Mouse (Mus musculus) fat pad, adult 2 months (tissue): ENCODE data around the gene Slc22a18.

Experiments used
- DNase-seq: peaks from one replicate; pipeline ENCODE4 v3.0.0-alpha.2; 2011; ENCODE audit warnings: low read depth, low spot score; ENCODE audit errors: extremely low read depth

Slc22a18 gene

DNA sequence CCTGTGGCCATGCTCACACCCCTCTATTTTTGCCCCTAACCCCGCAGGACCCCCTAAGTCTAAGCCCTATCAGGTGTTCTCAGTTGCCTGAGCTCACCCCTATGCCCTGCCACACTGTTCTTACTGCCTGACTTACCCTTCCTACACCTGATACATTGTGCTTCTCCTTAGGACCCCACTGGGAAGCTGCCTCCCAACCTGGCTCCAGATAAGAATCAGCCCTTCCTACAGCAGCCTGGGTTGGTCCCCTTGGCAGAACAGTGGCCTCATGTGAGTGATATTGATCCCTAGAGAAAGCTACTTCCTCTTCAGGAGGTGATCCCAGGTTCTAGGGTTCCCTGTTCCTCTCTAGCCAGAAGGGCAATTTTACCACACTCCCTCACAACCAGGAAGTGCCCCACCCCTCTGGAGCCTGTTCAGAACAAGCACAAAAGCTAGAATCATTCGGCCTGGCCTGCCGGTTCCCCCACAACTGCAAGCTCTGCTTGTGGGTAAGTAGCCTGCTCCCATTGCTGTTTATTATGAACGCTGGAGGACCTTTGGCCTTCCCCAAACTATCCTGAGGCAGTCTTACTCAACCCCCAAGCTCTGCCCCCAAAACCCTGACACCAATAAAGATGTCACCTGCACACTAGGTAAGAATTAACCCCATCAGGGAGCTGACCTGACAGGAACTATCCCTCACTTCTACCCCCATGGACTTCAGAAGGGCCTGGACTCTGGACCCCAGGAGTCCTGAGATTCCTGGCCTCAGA is at the start of gene Slc22a18:
TSS of gene Slc22a18 (plus strand) at position 390 of the 755 bp plus-strand sequence.
- no peak for DNase-seq

GRCm38 (mm10) chr7:143428142-143428813 is 45.3 kb upstream of the Slc22a18 start:
- no peak for DNase-seq

DNA sequence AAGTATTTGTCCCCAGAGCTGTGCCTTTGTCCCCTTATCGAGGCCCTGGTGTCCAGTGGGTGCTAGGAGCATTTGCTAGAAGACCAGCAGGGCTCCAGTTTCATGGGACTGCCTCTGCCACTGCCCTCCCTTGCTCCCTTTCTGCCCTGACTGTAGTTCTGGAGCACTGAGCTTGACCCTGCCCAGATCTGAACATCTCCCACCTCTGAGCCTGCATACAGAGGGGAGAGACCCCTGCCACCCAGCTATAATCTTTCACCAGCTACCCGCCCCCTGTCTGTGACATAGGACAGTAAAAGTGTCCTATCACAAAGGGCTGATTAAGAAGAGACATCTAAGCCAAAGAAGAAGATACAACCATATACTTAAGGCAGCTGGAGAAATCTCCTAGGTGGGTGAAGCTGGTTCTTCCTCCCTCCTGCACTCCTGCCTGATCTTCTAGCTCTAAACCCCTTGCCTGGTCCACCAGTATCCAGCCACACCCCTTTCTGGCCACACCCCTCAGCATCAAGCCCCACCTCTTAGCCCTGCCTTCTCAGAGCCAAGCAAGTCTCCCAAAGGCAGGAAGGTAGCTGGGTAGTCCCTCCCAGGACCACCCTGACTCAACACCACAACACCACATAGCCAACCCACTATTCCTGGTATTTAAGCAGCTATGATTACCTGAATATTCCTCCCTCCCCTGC is 44.6 kb upstream of the Slc22a18 start:
- no peak for DNase-seq

GRCm38 (mm10) chr7:143432631-143433030 is 40.9 kb upstream of the Slc22a18 start:
- no peak for DNase-seq

DNA sequence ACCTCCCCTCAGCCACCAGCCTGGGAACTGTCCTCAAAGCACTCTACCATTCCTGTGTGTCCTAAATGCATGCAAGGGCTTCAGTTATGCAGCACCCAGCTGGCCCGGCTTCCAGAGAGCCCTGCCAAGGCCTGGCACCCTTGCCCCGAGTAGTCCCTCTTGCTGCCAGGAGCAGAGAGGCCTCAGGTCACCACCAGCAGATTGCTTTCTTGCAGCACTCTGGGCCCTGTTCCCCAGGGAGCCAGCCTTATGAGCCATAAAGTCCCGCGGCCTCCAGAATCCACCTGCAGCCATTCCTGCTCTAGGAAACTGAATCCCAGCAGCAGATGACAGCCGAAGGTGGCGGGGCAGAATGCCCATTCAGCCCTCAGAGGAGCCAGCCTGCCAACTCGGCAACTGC is 40.2 kb upstream of the Slc22a18 start:
- DNase-seq = no peak

DNA sequence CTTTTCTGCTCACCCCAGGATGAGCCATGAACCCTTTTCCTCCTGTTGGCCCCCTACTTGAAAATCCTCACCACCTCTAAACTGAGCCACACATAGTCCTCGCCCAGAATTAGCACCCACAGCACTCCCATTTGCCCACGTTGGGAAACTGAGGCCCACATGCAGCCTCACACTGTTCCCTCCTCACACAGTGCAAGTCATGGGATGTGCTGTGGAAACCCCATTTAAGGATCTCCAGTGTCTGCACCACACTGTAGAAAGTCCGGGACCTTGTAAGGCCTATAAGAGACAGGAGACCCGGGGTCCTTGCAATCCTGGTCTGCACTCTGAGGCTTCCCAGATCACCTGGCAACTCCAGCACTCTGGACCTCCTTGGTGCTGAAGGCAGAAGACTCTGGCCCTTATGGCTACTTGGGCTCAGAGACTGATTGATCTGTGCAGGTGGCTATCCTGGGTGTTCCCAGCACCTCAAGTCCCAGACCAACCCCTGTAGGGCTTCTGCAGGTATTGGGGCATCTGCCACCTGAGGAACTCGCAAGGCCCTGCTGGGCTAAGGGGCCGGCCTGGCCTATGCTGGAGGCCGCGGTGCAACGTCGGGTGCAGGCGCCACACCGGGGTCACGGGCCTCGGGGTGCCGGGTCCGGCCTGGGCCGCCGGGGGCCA is 36.2 kb upstream of the Slc22a18 start:
- no peak for DNase-seq

DNA sequence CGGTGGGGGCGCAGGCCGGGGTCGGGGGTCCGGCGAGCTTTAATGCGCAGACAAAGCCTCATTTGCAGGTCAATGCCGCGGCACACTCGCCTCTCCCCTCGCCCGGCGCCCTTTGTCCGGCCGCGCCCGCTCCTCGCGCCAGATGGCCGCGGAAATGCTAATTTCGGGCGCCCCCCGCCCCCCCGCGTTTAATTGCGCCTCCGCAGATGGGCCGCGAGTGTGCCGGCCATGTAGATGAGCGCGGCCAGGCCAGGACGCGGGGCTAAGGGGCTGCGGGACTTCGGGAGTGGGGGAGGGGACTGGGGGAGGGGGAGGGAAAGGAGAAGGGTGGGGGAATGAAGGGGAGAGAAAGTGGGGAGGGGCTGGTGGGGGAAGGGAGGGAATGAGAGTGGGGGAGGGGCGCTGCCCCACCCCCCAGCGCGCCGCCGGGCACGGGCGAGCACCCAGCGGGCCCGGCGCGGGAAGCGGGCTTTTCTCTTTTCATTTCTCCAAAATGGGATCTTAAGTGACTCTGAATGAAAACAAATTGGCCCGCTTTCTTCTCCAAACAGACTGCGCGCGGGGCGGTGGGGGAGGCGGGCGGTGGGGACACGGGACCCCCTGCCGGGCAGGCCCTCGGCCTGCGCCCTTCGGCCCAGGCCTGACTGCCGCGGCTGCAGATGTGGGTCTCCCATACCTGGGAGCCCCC is 35.5 kb upstream of the Slc22a18 start:
- no peak for DNase-seq

DNA sequence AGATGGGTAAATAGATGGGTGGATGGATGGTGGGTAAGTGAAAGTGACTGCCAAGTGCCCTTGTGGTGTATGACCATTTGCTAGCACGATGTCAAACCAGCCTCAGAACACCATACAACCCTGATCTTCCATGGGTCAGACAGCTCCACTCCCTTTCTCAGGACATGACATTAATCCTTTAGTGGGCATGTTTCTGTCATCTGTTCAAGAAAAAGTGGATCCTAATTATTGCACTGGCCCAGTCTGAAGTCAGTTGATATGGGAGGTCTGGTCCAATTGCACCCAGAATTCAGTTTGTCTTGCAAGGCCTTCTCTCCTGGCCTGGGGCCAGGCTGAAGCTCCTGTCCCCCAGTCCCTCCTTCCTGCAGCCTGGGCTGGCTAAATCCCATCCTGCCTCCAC is 34.6 kb upstream of the Slc22a18 start:
- DNase-seq = no peak

DNA sequence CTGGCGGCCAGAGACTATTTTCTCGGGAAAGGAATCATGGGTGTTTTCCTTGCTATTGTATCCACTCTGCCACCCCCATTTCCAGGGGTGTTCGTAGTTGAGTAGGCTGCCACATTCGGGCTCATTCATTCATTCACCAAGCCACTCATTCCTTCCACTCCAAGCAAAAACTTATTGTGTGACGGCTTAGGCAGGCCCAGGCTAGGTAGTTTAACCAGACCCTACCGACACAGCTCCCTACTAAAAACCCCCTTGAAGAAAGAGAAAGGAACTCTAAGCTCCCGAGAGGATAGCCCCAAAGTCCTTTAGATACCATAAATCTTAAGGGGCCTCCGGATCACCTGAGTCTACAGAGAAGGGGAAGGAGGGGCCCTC is 29.0 kb upstream of the Slc22a18 start:
- no peak for DNase-seq

- no peak for DNase-seq
Measured at GRCm38 (mm10) chr7:143444955-143445648, 28.4 kb upstream of the Slc22a18 start.

DNA sequence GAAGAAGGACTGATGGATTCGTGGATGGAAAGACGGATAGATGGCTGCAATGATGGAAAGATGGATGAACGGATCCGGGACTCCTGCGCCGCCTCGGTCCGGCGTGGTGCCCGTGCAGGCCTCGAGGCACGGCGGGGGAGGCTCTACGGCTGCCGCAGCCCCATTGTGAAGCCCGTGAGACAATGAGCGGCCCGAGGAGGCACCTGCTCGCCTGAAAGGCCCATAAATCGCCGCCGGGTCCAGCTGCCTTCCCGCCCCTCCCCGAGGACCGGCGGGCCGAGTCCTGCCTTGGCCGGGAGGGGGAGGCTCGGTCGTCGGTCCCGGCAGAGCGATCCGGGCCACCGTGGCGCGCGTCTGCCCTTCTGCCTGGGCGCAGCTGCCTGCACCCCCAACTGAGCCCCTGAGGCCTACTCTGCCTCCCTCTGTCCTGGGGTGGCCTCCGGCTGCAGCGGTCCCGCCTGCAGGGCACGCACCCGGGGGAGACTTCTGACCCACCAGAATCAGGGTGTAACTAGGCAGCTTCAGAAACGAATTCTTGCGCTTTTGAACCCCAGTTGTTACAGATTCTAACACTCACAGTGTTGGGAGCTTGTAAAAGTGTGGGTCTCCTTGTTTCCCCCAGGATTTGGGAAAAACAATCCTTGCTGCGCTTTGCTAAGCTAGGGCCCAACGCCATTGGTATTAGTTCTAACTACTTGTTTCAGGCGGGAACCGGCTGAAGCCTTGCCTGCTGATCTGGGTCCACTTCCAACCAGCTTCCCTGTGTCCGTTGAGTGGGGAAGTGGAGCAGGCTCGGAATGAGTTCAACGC is 27.7 kb upstream of the Slc22a18 start:
- DNase-seq = no peak

GRCm38 (mm10) chr7:143447130-143447529 is 26.4 kb upstream of the Slc22a18 start:
- DNase-seq = no peak

DNA sequence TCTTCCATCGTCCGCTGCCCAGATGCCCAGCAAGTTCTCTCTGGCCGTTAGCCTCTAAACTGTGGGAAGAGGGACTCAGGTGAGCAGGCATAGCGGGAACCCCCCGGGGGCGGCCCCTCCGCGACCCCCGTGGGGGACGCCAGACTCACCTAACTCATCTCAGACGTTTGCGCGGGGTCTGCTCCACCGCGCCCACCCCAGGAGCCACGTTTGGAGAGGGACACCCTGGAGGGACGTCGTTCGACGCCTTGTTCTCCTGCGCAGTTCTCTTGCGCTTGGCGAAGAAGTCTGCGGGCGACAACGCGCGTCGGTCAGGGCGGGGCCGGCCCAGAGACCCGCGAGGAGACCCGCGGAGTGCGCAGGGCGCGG is 14.6 kb upstream of the Slc22a18 start:
- DNase-seq = no peak

- DNase-seq = no peak
Measured at GRCm38 (mm10) chr7:143459332-143460211, 14.0 kb upstream of the Slc22a18 start.

DNA sequence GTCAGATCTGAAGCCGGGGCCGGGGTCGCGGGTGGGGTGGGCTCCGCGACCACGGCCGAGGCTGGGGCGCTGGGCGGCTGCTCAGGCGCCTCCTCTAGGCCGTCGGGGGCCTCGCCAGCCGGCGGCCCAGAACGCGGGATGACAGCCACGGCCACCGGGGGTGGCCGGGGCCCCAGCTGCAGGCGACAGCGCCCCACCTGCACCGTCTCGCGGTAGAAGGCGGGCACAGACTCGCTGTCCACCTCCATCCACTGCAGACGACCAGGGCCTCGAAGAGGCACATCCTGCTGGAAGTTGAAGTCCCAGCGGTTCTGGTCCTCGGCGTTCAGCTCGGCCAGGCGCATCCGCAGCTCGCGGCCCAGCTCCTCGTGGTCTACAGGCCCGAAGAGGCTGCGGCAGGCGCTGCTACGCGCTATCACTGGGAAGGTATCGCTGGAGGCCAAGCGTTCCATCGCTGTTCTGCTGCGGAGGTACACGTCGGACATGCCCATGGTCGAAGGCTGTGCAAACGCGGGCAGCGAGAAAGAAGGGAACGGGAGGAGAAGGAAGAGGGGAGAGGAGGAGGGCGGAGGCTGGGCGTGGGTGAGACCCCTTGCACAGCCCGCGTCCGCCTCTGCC is 13.2 kb upstream of the Slc22a18 start:
- DNase-seq = no peak

DNA sequence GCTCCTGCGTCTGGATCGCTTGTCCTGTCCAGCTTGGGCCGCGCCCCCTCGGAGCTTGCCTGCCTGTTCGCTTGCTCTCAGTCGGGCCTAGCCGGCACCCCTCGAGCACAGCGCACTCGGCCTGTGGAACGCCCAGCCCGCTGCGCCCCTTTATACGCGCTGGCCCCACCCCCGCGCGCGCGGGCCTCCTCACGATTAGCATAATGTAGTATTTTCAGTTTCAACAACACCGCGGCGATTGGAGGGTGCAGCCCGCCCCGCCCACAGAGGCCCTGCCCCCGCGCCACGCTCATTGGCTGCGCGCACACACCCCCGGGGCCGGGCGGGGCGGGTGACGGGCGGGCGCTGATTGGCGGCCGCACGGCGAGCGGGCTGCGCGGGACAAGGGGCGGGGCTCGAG is 12.7 kb upstream of the Slc22a18 start, which contains the start of gene Cdkn1c:
TSS of gene Cdkn1c (minus strand) at position 177 of the 400 bp plus-strand sequence.
- no peak for DNase-seq

DNA sequence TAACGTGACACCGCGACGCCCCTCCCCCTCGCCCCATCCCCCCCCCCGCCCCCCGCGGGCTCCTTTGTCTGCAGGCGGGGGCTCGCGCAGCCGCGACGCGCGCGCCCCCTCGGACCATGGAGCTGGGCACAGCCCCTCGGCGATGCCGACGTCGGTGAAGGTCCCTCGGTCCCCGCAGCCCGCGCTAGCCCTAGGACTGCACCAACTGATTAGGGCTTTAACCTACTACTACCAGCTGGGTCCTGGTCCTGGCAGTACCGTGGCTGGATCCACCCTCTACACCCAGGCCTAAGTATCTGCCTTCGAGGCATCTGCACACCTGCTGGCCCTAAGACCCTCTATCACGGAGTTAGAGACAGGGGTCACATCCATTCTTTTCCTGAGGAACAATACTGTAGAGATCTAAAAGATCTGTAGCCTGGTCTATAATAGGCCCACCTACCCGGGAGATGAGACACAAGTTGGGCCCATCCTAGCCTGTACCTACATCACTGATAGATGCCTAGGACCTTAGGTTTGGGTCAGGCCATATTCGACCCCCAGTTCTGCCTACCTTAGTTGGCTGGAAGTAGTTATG is 12.2 kb upstream of the Slc22a18 start:
- no peak for DNase-seq

DNA sequence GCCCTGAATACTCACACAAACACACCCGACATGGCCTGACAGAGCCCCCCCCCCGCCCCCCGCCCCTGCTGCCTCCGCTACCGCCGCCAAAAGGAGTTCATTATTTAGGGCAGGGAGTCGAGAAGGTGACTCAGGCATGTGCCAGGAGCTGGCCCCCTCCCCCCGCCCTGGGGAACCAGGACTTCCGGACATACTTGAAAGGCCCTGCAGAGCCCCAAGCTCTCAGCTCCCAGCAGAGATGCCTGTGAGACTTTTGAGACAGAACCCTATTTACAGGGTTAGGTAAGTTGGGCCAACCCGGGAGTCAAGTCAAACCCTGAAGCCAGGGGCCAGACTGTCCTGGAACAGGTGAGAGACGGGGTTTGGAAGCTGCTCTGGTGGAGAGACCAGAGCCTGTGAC is 11.6 kb upstream of the Slc22a18 start:
- no peak for DNase-seq
